Mouse (Mus musculus): ENCODE results near the gene Tdp2.

The Tdp2 gene

GRCm38 (mm10) chr13:24868233-24868632 is 36.8 kb downstream of the Tdp2 start:
- in situ Hi-C loops (cut with MboI; ENCODE audit: unreplicated experiment in 2 of 2): no loop called here

GRCm38 (mm10) chr13:24879359-24880040 is 48.0 kb downstream of the Tdp2 start:
- in situ Hi-C loops (cut with MboI; ENCODE audit: unreplicated experiment in 2 of 2): no loop called here

DNA sequence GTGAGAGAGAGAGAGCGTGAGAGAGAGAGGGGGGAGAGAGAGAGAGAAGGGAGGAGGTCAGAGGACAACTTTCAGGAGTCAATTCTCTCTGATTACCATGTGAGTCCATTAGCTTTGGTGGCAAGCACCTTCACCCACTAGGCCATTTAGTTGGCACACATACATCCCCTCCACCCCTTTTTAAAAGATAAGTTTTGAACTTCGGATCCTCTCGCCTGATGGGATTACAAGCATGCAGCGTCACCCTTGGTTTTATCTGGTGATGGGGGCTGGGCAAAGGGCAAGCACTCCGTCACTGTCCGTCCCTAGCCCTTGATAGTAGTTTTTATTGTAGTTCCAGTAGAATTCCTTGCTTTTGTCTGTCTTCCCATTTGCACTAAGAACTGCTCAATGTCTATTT is 48.7 kb downstream of the Tdp2 start:
- in situ Hi-C loops (cut with MboI; ENCODE audit: unreplicated experiment in 2 of 2): no loop called here

- in situ Hi-C loops (cut with MboI; ENCODE audit: unreplicated experiment in 2 of 2): no loop called here
These were observed 49.2 kb downstream of the Tdp2 start for GRCm38 (mm10) chr13:24880704-24881103.

DNA sequence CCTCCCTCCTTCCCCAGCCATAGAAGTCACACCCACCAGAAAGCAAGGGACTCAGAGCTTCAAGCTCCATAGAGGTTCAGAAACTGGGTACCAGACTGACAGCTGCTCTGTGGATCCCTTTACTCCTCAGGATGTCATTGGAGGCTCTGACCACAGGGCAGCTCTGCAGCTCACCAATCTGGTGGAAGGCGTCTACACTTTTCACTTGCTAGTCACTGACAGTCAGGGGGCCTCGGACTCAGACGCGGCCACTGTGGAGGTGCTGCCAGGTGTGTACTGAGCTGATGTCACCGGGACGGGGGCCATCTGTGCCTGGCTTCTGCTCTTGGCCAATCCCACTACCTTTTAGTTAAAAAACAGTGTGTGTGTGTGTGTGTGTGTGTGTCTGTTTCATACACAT is 50.9 kb downstream of the Tdp2 start:
- in situ Hi-C loops (cut with MboI; ENCODE audit: unreplicated experiment in 2 of 2): no loop called here

GRCm38 (mm10) chr13:24889554-24889953 is 58.1 kb downstream of the Tdp2 start:
- in situ Hi-C loops (cut with MboI; ENCODE audit: unreplicated experiment in 2 of 2): no loop called here
